Mouse (Mus musculus): ENCODE data around the gene Lsamp. TPM values are rescaled to one million over a fixed set of nuclear protein-coding genes. Genes with fewer than 3 reads are reported as not detected.

Lsamp gene
- polyA plus RNA-seq, 1 experiment from 2014 or later, result 1.5 TPM

DNA sequence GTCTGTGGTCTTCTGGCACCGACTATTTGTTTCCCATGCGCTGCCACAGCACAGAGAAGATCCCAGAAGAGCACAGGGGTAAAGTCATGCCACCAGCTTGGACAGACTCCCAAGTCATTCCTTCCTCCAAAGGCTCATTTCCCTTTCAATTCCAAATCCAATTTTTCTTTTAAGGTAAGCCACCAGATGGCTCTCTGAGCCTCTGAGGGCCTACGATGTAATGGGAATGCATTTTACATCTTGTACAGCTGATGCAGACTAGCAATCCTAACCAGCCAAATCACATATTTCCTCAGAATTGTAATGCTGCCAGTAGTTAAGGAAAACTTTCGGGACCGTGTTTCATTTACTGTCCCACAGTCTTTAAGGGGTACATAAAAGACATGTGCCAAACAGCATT, 1433.2 kb downstream of the Lsamp start:
- no peak for ATAC-seq
- H3K4me2 ChIP-seq (replicated peaks; ENCODE audit: low read depth), result no peak overlapping the region
- TF ChIP-seq CTCF (IDR thresholded peaks at IDR 0.05; ENCODE audit: low read depth), result 0 out of 2 replicates have a peak, but pooled peaks have one; percentile 6
- H3K36me3 ChIP-seq (ENCODE audit: control insufficient read depth, insufficient read depth), result no peaks in the 10 kb centered on the region
- no peak overlapping the region for H3K9ac ChIP-seq (ENCODE audit: low read depth, low read length)
- no peaks in the 10 kb centered on the region for H3K9me3 ChIP-seq (ENCODE audit: control insufficient read depth)
- no peak overlapping the region for H3K4me3 ChIP-seq (ENCODE audit: low read depth, low read length)
- H3K4me1 ChIP-seq (replicated peaks; ENCODE audit: control insufficient read depth, insufficient read depth, low read length), result no peaks in the 10 kb centered on the region
- no peak overlapping the region for H3K27ac ChIP-seq (ENCODE audit: low read depth, low read length)
- WGBS, result 81% methylated on average over 5 of the region's 5 CpGs
- no peaks in the 10 kb centered on the region for H3K27me3 ChIP-seq (replicated peaks; ENCODE audit: control insufficient read depth, insufficient read depth, low read length)

DNA sequence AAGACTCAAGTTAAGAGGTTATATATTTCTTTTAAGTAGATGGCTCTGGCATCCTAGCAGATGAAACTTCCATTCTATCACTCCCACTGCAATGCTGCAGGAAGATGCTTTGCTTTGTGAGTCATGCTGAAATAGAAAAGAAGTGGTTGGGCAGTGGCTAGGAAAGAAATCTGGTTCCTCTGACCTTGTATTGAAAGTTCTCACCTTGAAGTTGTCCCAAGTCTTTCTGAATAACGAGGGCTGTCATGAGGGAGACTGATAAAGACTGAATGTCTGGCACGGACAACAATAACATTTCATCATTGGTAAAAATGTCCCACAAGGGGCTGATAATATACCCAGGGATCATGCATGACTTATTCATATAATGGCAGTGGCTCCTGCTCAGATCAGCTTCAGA, 1483.2 kb downstream of the Lsamp start:
- TF ChIP-seq CTCF (IDR thresholded peaks at IDR 0.05; ENCODE audit: low read depth), result no peak
- 72% methylated on average over 2 of the region's 2 CpGs for WGBS
- no peak overlapping the region for H3K4me2 ChIP-seq (replicated peaks; ENCODE audit: low read depth)
- no peaks in the 10 kb centered on the region for H3K27me3 ChIP-seq (replicated peaks; ENCODE audit: control insufficient read depth, insufficient read depth, low read length)
- no peak overlapping the region for H3K4me3 ChIP-seq (ENCODE audit: low read depth, low read length)
- no peaks in the 10 kb centered on the region for H3K9me3 ChIP-seq (ENCODE audit: control insufficient read depth)
- H3K9ac ChIP-seq (ENCODE audit: low read depth, low read length), result no peak overlapping the region
- no peaks in the 10 kb centered on the region for H3K4me1 ChIP-seq (replicated peaks; ENCODE audit: control insufficient read depth, insufficient read depth, low read length)
- no peak for ATAC-seq
- H3K36me3 ChIP-seq (ENCODE audit: control insufficient read depth, insufficient read depth), result no peaks in the 10 kb centered on the region
- no peak overlapping the region for H3K27ac ChIP-seq (ENCODE audit: low read depth, low read length)

DNA sequence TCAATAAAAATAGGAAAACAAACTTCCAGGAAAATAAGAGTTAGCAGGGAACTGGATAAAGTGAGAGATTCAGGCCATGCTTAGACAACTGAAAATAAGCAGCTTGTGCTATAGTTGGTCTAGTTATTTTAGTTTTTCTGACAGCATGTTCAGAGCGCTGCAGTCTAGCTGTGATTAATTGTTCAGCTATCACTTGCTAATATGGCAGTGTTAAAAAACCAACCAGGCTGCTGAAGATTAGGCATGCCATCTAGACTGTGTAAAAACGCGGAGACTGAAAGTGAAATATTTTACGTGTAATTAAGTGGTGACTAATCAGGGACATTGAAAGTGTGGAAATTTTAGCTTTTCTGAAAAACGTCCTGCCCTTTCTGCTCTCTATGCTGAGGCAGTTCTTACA, 1494.5 kb downstream of the Lsamp start:
- WGBS, result 75% methylated on average over 5 of the region's 5 CpGs
- H3K4me2 ChIP-seq (replicated peaks; ENCODE audit: low read depth), result no peak overlapping the region

DNA sequence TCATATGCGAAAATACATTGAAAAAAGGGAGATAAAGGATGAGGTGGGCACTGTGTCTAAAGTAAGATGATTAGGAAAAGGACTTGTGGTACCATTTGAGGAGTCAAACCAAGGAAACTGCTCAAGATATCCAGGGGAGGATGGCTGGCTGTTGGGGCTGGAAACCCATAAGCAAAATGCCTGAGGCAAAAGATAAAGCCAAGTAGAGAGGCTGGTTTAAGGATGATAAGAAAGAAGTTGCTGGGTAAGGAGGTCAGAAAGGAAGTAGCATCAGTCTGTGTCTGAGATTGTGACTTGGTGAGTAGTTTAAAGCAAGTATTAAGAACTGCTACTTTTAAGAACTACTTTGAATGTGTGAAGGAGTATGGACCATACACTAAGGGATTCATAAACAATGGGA, 1497.7 kb downstream of the Lsamp start:
- no peak for TF ChIP-seq CTCF (IDR thresholded peaks at IDR 0.05; ENCODE audit: low read depth)
- no peaks in the 10 kb centered on the region for H3K4me1 ChIP-seq (replicated peaks; ENCODE audit: control insufficient read depth, insufficient read depth, low read length)
- no peak for ATAC-seq
- H3K9ac ChIP-seq (ENCODE audit: low read depth, low read length), result no peak overlapping the region
- no peak overlapping the region for H3K4me3 ChIP-seq (ENCODE audit: low read depth, low read length)
- no peaks in the 10 kb centered on the region for H3K27me3 ChIP-seq (replicated peaks; ENCODE audit: control insufficient read depth, insufficient read depth, low read length)
- H3K36me3 ChIP-seq (ENCODE audit: control insufficient read depth, insufficient read depth), result no peaks in the 10 kb centered on the region
- no peak overlapping the region for H3K4me2 ChIP-seq (replicated peaks; ENCODE audit: low read depth)
- no peak overlapping the region for H3K27ac ChIP-seq (ENCODE audit: low read depth, low read length)
- no peaks in the 10 kb centered on the region for H3K9me3 ChIP-seq (ENCODE audit: control insufficient read depth)
- WGBS, result 87% methylated on average over 1 of the region's 1 CpGs

More for the DNA sequence above, 1494.5 kb downstream of the Lsamp start:
- H3K27ac ChIP-seq (ENCODE audit: low read depth, low read length), result no peak overlapping the region
- H3K9me3 ChIP-seq (ENCODE audit: control insufficient read depth), result no peaks in the 10 kb centered on the region
- H3K27me3 ChIP-seq (replicated peaks; ENCODE audit: control insufficient read depth, insufficient read depth, low read length), result no peaks in the 10 kb centered on the region
- ATAC-seq, result no peak
- no peak for TF ChIP-seq CTCF (IDR thresholded peaks at IDR 0.05; ENCODE audit: low read depth)
- H3K9ac ChIP-seq (ENCODE audit: low read depth, low read length), result no peak overlapping the region
- H3K4me1 ChIP-seq (replicated peaks; ENCODE audit: control insufficient read depth, insufficient read depth, low read length), result no peaks in the 10 kb centered on the region
- H3K4me3 ChIP-seq (ENCODE audit: low read depth, low read length), result no peak overlapping the region
- H3K36me3 ChIP-seq (ENCODE audit: control insufficient read depth, insufficient read depth), result no peaks in the 10 kb centered on the region

DNA sequence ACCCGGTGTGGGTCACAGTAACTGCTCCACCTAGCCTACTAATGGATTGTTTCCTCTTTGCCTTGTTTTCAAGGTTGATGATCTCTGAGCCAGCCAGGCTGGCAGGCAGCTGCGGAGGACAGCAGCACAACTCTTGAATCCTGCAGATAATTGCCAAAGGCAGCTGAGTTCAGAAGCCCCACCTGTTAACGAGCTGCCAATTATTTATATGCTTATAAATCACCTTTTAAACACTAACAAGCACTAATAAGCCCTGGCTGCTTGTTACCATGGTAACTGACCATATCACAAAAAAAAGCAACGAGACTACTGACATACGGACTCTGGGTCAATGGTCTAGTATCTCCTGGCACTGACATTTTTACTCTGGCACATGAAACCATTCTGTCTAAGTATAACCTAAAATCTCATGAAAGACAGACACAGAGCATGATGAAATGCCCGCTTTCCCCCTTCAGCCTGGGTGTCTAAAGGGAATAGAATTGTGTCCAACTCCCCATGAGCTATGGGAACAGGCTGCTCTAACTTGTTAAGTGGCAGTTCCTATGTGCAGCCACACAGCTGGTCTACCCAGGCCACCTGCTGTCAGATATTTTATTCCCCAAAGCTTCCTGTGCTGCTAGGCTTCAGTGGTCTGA, 1526.9 kb downstream of the Lsamp start:
- no peak for TF ChIP-seq CTCF (IDR thresholded peaks at IDR 0.05; ENCODE audit: low read depth)
- ATAC-seq, result no peak
- Histone ChIP-seq H3K9me3 (ENCODE audit: control insufficient read depth) (no peaks in the 10 kb centered on the region), H3K27ac (ENCODE audit: low read depth, low read length) (no peak overlapping the region), H3K4me3 (ENCODE audit: low read depth, low read length) (no peak overlapping the region), H3K9ac (ENCODE audit: low read depth, low read length) (no peak overlapping the region), H3K4me2 (replicated peaks; ENCODE audit: low read depth) (no peak overlapping the region), H3K36me3 (ENCODE audit: control insufficient read depth, insufficient read depth) (no peaks in the 10 kb centered on the region), H3K27me3 (replicated peaks; ENCODE audit: control insufficient read depth, insufficient read depth, low read length) (no peaks in the 10 kb centered on the region), H3K4me1 (replicated peaks; ENCODE audit: control insufficient read depth, insufficient read depth, low read length) (no peaks in the 10 kb centered on the region)
- WGBS, result 54% methylated on average over 6 of the region's 6 CpGs

DNA sequence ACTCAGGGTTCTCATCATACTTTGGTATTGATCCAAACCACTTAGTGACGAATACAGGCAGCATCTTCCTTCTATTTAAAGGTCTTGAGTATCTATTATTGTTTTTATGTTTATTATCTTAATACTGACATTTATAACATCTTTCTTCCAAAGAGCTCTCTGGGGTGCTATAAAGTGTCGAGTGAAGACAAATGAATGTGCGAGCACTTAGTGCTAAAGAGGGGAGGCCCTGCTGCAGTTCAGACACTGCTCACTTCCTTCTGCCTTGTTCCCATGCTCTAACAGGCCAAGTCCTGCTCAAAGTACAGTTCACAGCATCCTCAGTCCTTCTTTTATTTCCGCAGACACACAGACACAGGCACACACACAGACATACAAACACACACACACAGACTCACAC, 1537.4 kb downstream of the Lsamp start:
- no peak for TF ChIP-seq CTCF (IDR thresholded peaks at IDR 0.05; ENCODE audit: low read depth)
- Histone ChIP-seq H3K4me2 (replicated peaks; ENCODE audit: low read depth) (no peak overlapping the region), H3K27me3 (replicated peaks; ENCODE audit: control insufficient read depth, insufficient read depth, low read length) (no peaks in the 10 kb centered on the region), H3K4me3 (ENCODE audit: low read depth, low read length) (no peak overlapping the region), H3K27ac (ENCODE audit: low read depth, low read length) (no peak overlapping the region), H3K36me3 (ENCODE audit: control insufficient read depth, insufficient read depth) (no peaks in the 10 kb centered on the region), H3K9ac (ENCODE audit: low read depth, low read length) (no peak overlapping the region), H3K9me3 (ENCODE audit: control insufficient read depth) (no peaks in the 10 kb centered on the region), H3K4me1 (replicated peaks; ENCODE audit: control insufficient read depth, insufficient read depth, low read length) (no peaks in the 10 kb centered on the region)
- no peak for ATAC-seq
- 37% methylated on average over 4 of the region's 4 CpGs for WGBS

DNA sequence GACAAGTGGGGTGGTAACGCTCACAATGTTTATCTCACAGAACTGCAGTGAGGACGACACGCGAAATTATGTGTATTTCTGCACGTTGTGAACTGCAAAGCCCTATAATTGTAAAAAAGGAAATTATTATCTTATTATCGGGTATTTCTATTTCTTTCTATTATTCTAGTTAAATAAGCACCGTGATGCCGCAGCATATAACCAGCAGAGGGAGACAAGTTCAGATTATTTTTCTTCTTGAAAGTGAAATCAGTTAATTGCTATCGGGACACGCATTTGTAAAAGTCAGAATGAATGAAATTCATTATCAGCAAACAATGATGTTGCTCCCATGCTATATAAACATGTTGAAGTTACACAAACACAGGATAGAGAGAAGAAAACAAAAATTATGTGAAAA, 1540.1 kb downstream of the Lsamp start:
- H3K27me3 ChIP-seq (replicated peaks; ENCODE audit: control insufficient read depth, insufficient read depth, low read length), result no peaks in the 10 kb centered on the region
- H3K4me1 ChIP-seq (replicated peaks; ENCODE audit: control insufficient read depth, insufficient read depth, low read length), result no peaks in the 10 kb centered on the region
- no peak overlapping the region for H3K27ac ChIP-seq (ENCODE audit: low read depth, low read length)
- WGBS, result 64% methylated on average over 10 of the region's 10 CpGs
- H3K4me2 ChIP-seq (replicated peaks; ENCODE audit: low read depth), result no peak overlapping the region
- ATAC-seq, result no peak
- H3K9ac ChIP-seq (ENCODE audit: low read depth, low read length), result no peak overlapping the region
- no peak overlapping the region for H3K4me3 ChIP-seq (ENCODE audit: low read depth, low read length)
- peak; percentile 23 for TF ChIP-seq CTCF (IDR thresholded peaks at IDR 0.05; ENCODE audit: low read depth)
- no peaks in the 10 kb centered on the region for H3K9me3 ChIP-seq (ENCODE audit: control insufficient read depth)
- H3K36me3 ChIP-seq (ENCODE audit: control insufficient read depth, insufficient read depth), result no peaks in the 10 kb centered on the region
